7 mouse cellular contexts compared by ENCODE assay signal in genomic region chr1:138842315-138842714, GRCm38 (mm10). TPM values are rescaled to one million over a fixed set of nuclear protein-coding genes. Genes with fewer than 3 reads are reported as not detected.
DNase-seq lines count a peak whose midpoint lies in the region; ATAC-seq and TF ChIP-seq lines count a peak whose summit lies in the region.

No protein-coding gene starts in this region.

- H3ac ChIP-seq in C2C12 (ENCODE audit: control insufficient read depth, insufficient read length, low read depth), result no peak overlapping the region

- no peak overlapping the region for H3K27ac ChIP-seq in liver, embryonic 13.5 days

- H3K36me3 ChIP-seq in C2C12 (ENCODE audit: control insufficient read depth, insufficient read depth), result no peaks in the 10 kb centered on the region
- H3K36me3 ChIP-seq in liver, embryonic 13.5 days, result no peaks in the 10 kb centered on the region

- H3K9ac ChIP-seq in liver, embryonic 13.5 days, result no peak overlapping the region

- 7% methylated on average over 8 of the region's 8 CpGs for WGBS in liver, embryonic 13.5 days (ENCODE audit: insufficient replicate concordance)

- TF ChIP-seq CTCF in C2C12 (IDR thresholded peaks at IDR 0.05; ENCODE audit: control insufficient read depth, insufficient read depth, insufficient read length), result no peak

- peaks cover 14% of the 10 kb centered on the region for H3K4me1 ChIP-seq in liver, embryonic 13.5 days (replicated peaks)

- no peak for ATAC-seq in liver, embryonic 13.5 days (ENCODE audit: low read depth)

- peak overlapping the region; percentile 31 for H3K4me3 ChIP-seq in C2C12 (ENCODE audit: insufficient read depth, poor library complexity, severe bottlenecking)
- peak overlapping the region; percentile 41; the same call in 1 of the 2 replicates for H3K4me3 ChIP-seq in liver, embryonic 13.5 days (replicated peaks)

- no peaks in the 10 kb centered on the region for H3K27me3 ChIP-seq in C2C12 (ENCODE audit: control insufficient read depth, insufficient read depth, insufficient read length)
- H3K27me3 ChIP-seq in liver, embryonic 13.5 days, result peaks cover 100% of the 10 kb centered on the region

- peak; percentile 79 for DNase-seq in MN1 (ENCODE audit: low spot score)
- peak; percentile 80 for DNase-seq in forelimb bud, embryonic 11.5 days (ENCODE audit: low read depth, low spot score)
- no peak for DNase-seq in liver, embryonic 13.5 days
- DNase-seq in thymus, postnatal 10 days (ENCODE audit: low spot score in 2 of 2), result no peak
- no peak for DNase-seq in adrenal gland, adult 18-20 months (ENCODE audit: low spot score in 2 of 2)
- no peak for DNase-seq in adrenal gland, postnatal 10 days

- H3K79me3 ChIP-seq in C2C12 (ENCODE audit: low read depth), result no peaks in the 10 kb centered on the region

- no peaks in the 10 kb centered on the region for H3K79me2 ChIP-seq in C2C12 (ENCODE audit: control insufficient read depth, insufficient read depth)

- H3K4me2 ChIP-seq in liver, embryonic 13.5 days, result peak overlapping the region; percentile 47

- no peaks in the 10 kb centered on the region for H3K9me3 ChIP-seq in liver, embryonic 13.5 days (replicated peaks)

TF ChIP-seq in C2C12, 6 proteins besides CTCF, POLR2A, EP300 and RAD21:
- TF ChIP-seq MAX (IDR thresholded peaks at IDR 0.05) (no peak), USF1 (IDR thresholded peaks at IDR 0.05; ENCODE audit: low read depth) (no peak), FOSL1 (IDR thresholded peaks at IDR 0.05; ENCODE audit: insufficient read depth, low read length, poor library complexity, severe bottlenecking) (no peak), MYOG (IDR thresholded peaks at IDR 0.05; ENCODE audit: control insufficient read depth, extremely low read depth, insufficient read length) (no peak), CEBPB (IDR thresholded peaks at IDR 0.05; ENCODE audit: low read depth) (no peak), MYOD1 (IDR thresholded peaks at IDR 0.05; ENCODE audit: control insufficient read depth, insufficient read length, low read depth) (no peak)
TF ChIP-seq in C2C12: peak in this region for 0.

RNA-seq across cellular contexts. Expression of gene Lhx9, which starts 6.1 kb away (rescaled TPM):
- polyA plus RNA-seq in C2C12 (2012; fragmentation: generic; extraction: Trizol), result 0.54 TPM
- 0.14 and 0.21 TPM in 2 replicates for polyA plus RNA-seq in liver, embryonic 13.5 days (2015; fragmentation: Nextera tagmentation; extraction: Ambion mirVana)
- not detected for total RNA-seq in adrenal gland, adult 18-20 months (2021)
- total RNA-seq in adrenal gland, postnatal 10 days (2021), result under 1 TPM; 0.18 TPM

RNA-seq across cellular contexts. Expression of gene 2310009B15Rik, which starts 14.3 kb away (rescaled TPM):
- 46.9 TPM for polyA plus RNA-seq in C2C12 (2012; fragmentation: generic; extraction: Trizol)
- polyA plus RNA-seq in liver, embryonic 13.5 days (2015; fragmentation: Nextera tagmentation; extraction: Ambion mirVana), result 16.9 and 17.1 TPM in 2 replicates
- total RNA-seq in adrenal gland, adult 18-20 months (2021), result 10 to 100 TPM; 17.8 to 19.0 TPM
- total RNA-seq in adrenal gland, postnatal 10 days (2021), result 10 to 100 TPM; 20.9 to 25.2 TPM

Comparison
In these comparisons a context has a peak if more than half of its experiments do, and no peak if none do; other contexts are left out.
1. DNase-seq: peak in MN1 (single experiment) and forelimb bud, embryonic 11.5 days (single experiment); none in liver, embryonic 13.5 days (single experiment), thymus, postnatal 10 days (0 of 2), adrenal gland, adult 18-20 months (0 of 2) and adrenal gland, postnatal 10 days (single experiment).